Mouse (Mus musculus): ENCODE measurements around the gene Vwa3b.
A peak's percentile ranks its signal among the peaks of the same experiment; 100 is the strongest.

Vwa3b gene

DNA sequence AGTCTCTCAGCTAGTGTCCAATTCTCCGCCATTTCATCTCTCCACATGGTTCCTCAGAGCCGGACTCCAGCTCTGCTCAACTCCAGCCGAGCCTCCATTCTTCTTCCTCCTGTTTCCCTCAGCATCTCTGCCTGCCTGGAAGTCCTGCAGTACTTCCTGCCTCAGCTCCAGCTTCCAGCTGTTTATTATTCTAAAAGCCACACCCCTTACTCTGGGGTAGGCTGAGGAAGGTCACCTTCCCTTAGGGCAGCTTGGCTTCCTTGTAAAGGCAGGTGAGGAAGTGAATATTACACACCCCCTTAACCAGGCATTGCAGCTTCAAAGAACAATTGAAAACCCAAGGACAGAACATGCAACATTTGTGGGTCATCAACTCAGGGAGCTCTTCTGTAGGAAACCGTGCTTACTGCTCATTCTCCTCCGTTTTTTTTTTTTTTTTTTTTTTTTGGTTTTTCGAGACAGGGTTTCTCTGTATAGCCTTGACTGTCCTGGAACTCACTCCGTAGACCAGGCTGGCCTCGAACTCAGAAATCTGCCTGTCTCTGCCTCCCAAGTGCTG, 103.7 kb downstream of the Vwa3b start:
- DNase-seq: no peak

DNA sequence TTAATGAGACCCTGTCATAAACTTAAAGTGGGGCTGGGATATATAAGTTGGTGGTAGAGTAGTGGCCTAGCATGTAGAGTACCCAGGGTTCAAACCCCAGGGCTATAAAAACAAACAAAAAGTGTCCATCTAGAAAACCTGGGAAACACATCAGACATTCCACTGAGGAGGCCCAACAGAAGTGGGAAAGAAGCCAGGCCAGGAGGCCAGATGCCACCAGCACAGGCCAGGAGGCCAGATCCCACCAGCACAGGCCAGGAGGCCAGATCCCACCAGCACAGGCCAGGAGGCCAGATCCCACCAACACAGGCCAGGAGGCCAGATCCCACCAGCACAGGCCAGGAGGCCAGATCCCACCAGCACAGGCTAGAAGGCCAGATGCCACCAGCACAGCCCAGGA, 104.8 kb downstream of the Vwa3b start:
- DNase-seq: no peak

DNA sequence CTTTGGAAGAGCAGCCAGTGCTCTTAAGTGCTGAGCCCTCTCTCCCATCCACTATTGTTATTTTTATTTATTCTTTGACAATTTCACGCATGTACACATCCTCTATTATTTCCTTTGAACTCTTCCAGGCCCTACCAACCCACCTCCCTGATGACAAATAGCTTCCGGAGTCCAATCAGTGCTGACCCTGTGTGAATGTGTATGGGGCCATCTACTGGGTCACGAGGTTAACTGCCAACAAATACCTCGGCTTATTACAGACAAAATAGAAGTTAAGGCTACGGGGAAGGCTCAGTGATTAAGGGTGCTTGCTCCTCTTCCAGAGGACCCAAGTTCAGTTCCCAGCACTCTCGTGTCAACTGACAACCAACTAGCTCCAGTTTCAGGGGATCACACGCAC, 106.0 kb downstream of the Vwa3b start:
- no peak for DNase-seq

DNA sequence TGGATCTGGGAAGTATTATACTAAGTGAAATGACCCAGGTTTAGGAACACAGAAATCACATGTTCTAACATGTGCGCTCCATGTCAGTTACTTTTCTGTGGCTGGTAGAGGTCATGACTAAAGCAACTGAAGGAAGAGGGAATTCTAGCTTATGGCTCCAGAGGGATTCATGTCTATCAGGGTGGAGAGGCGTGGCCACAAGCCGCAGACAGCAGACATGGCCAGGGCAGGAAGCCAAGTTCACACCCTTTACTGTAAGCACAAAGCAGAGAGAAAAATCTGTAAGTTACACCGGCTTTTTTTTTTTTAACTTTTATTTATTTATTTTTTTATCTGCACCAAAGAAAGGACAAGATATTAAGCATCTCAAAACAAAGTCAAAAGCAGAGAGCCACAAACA, 119.6 kb downstream of the Vwa3b start:
- no peak for DNase-seq

DNA sequence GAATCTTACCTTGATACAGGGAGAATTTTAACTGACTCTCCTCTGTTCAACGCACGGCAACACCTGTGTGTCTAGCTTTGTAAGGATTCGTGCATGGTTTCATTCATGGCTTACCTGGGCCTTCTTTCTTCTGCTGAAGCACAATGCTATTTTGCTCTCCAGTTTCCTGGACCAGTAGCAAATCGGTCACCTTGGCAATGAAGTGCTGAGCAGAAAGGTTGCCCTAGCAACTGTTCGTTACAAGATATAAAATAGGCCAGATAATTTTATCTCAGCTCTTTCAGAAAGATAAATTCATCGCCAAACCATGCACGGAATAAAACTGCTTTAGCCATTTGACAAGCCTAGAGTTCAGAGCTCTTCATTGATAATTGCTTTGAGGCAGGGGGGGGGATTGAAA, 123.5 kb downstream of the Vwa3b start:
- no peak for DNase-seq

DNA sequence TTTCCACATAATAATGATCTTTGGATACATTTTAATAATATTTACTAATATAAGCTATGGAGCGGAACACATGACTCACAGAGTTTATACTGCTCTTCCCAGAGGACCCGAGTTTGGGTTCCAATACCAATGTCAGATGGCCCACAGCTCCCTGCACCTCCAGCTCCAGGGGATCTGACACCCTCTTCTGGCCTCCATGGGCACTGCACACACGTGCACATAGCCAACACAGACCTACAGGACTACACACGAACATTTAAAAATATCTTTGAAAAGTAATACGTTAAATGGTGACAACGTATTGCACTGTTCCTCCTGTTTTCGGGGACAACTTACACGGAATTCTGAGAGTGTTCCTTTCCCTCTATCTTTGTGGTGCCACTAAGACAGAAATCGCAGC, 125.5 kb downstream of the Vwa3b start:
- DNase-seq: no peak

DNA sequence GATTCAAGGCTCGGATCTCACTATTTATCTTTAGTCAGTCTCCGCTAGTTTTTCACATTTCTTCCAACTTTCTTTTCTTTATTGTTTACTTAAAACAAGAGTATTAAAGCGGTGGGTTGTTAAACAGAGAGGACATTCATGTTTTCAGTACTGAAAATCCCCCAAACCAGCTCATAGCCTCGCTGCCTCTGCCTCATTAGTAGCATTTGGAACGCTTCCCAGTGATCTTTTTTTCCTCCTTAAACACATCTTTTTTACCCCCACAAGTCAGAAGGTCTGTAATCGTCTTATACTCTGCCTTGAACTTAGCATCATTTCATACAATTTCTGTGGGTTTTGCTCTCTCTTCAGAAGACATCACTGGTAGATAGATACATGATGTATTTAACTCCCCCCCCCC, 139.7 kb downstream of the Vwa3b start:
- DNase-seq: no peak

DNA sequence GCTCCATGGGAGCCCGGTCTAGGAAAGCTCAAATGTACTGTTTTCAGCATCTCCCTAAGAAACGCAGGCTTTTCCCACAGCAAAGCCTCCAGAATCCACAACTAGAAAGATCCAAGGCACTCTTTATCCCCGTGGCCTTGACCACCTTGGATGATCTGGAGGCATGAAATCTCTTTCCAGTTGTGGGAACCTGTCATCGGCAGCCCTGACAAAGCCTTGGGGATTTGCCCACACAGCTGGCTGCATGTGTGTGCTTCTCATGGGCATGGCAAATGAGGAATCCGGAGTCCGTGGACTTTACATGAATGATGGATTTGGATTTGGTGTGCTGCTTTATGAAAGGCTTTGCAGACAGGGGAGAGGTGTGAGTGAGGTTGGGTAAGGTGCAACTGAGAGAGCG, 141.5 kb downstream of the Vwa3b start:
- no peak for DNase-seq

DNA sequence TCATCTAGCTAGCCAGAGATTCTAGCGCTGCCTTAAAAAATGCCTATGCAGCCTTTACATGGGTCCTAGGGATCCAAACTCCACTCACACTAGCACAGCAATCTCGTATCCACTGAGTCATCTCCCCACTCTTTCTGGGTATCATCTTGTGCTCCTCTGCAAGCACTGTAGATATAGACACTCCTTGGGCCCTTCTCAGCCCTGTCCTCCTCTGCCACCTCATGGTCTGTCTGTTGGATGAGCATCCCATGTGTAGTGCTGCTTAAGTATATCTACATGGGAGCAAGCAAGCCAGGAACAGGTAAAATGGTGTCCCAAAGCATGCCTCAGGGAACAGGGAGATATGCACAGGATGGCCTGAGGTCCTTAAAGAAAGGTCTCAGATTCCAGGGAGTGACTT, 151.5 kb downstream of the Vwa3b start:
- DNase-seq: no peak

DNA sequence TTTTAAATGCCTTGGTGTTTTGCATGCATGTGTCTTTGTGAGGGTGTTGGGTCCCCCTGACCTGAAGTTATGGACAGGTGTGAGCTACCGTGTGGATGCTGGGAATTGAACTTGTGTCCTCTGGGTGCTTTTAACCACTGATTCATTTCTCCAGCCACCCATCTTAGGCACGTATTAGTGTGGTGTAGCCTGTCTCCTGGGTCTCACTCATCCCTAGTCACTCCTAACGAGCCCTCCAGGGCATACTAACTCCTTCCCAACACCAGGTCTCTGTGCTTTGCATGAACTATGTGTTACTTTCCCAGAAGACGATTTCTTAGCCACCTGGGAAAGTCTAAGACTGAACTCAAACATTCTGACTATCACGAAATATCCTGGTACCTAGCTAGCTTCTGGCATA, 153.5 kb downstream of the Vwa3b start:
- no peak for DNase-seq

DNA sequence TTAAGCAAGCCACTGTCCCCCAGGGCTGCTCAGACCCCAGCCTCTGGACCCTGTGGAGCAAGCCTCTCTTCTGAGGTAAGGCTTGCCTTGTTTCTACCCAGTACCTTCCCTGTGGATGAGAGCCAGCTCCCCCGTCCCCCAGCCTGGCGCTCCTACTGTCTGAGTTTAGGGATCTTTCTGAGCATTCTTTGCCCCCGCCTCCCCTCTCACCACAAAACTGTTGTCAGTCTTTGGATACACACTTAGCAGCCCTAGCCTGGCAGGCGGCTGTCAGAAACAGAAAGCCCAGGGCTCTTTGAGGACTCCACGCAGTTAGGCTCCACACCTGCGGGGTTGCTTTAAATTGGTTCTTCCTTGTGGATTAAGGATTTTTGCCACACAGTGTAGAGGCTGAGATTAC, 160.7 kb downstream of the Vwa3b start:
- DNase-seq: no peak

DNA sequence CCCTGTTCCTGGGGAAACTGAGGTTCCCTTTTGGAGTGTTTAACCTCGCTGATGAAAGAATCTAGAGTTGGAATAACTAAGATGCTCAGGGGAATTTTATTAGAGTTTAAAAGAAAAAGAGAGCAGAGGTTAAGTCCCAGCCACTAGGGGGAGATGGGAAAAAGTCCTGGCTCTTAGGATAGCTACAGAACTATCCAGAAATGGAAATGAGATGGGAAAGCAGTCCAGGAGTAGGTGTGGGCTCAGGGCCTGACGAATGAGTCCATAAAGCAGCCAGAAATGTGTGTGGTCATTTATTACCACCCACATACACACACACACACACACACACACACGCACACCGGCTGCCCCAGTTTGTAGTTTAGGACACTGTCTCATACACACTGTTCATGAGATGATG, 168.2 kb downstream of the Vwa3b start:
- DNase-seq: no peak

DNA sequence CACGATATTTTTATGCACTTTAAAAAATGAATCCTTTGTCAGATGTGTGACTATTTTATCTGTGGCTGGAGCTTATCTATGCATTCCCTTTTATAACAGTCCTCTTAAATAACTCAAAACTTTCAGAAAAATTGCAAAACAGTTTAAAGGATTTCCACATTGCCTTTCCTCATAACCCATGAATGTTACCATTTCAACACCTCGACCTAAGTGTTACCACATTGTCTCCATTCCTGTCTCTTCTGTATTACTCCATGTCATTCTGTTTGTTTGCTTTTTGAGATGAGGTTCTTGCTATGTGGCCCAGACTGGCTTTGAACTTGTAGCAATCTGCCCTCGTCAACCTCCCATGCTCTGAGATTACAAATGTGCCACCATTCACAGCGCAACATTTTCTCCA, 175.0 kb downstream of the Vwa3b start:
- no peak for DNase-seq

DNA sequence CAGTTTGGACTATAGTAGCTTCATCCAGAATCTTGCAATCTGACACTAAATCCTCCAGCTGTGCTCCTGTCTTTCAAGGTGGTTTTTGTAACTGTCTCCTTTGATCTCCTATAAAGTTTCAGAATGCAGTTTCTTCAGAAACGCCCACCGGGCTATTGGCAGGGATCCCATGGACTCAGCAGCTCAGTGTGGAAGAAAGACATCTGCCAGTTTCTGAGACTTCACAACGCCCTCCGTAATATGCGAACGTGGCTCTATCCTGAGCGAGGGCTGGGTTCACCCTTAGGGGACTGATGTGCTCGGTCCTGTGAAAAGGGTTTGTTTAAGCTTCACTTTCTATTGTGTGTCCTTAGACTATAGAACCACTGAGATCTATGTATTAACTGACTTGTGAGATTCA, 181.3 kb downstream of the Vwa3b start:
- DNase-seq: no peak

DNA sequence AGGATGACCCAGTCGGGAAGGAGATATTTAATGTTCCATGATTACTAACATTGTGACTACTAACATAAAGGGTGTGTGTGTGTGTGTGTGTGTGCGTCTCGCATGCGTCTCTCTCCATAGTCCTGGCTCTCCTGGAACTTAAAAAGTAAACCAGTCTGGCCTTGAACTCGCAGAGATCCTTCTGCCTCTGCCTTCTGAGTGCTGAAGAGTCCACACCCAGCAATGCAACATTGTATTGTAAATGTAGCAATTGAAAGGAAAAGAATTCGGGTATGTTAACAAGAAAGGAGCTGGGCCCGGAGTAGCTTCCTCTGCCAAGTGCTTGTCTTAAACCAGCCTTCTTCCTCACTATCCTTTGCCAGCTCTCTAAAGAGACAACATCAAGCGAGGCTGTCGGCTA, 186.0 kb downstream of the Vwa3b start:
- no peak for DNase-seq

DNA sequence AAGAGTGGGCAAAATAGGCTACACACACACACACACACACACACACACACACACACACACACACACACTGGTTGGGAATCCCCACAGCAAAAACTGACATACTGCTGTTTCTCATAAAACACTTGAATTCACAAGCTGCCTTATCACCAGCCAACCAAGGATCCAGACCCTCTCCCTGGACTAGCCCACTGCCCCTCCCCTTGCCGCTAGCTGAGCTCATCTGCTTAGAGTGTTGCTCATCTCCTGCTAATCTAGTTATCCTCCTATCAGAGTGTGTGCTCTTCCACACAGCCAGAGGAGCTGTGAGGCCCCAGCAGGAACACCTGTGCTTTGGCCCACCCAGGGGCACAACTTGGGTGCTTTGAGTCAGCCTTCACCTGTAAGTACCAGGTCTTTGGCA, 187.7 kb downstream of the Vwa3b start, which contains the start of gene Cnga3:
Gene Cnga3, plus strand, starts transcription at position 291 of the 400 bp plus-strand sequence.
- DNase-seq: no peak

DNA sequence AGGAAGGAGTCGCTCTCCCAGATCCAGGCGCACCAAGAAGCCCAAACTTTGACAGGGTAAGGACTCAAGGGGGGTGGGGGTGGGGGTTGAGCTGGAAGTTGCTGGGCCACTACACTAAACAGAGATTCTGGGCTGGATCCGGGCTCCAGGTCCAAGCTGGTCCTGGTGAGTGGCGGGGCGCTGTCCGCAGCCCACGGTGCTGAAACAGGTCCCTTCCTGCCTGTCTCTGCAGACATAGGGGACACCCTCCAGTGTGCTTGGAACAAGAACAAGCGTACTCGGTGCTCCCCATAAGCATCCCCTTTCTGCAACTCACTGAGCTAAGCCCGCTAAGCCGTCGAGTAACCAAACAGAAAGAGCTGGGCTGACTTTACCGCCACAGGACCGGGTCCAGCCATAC, 192.0 kb downstream of the Vwa3b start:
- peak in 1 of 2 experiments; percentile 16 for DNase-seq

DNA sequence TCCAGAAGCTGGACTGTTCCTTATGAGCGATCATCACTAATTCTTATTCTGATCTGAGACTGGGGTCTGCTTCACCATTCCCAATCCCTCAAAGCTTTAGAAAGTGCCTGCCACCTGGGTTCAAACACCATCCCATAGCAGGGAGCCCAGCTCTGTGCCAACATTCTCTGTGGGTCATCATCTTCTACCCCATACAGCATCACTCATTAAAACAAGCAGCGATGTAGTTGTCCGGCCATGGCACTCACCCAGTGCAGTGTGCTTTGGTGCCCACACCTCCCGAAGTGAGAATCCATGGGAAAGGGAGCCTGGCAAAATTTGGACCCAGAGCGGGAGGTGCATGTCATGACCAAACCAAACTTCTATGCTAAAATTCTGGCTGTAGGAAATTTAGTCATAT, 193.2 kb downstream of the Vwa3b start:
- no peak for DNase-seq

DNA sequence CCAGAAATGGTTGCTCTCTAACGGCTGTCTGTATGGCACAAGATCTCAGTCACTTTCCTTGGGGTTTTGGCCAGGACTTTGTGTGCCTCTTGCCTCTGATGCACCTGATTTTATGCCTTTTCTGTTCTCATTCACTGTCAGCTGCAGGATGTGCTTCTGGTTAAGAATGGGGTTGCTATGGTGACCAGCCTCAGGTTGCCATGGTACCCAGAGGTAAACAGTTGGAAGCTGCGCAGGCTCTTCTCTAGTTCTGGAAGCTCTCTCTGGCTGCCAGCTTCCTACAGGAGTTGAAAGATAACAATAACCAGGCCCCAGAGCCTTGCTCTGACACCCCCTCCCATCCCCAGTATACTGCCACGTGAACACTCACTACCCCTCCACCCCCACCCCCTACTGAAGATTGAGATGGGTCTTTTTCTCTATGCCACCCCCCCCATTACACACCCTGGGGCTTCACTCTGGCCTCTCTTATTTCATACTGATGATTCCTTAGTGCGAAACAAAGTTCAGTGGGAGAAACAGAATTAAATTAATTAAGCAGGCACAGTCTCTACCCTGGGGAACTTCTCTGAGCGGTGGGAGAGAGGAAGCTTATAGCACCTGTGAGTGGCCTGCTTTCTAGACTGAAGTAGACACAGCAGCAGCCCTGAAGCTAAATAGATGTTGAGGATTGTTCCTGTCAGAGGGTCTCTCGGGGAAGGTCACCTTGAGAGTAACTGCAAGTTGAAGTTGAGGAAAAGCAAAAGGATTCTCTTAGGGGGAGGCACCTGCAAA, 193.9 kb downstream of the Vwa3b start:
- DNase-seq: no peak

DNA sequence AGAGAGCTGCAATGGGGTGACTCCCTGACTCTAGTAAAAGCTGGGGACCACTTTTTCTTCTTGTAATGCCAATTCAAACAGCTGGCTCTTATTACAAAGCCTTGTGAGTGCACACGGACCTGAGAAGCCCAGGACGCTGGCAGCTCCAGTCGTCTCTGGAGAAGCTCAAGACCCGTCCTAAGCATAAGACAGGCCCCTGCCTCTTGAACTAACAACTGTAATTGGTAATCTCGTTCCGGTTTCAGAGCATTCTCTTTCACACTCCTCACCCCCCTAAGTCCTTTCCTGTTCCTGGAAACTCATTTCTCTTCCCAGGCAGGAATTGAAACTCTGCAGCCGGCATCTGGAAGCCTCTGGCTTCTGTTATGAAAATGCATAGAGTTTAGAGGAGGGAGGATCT, 195.6 kb downstream of the Vwa3b start:
- DNase-seq: no peak

DNA sequence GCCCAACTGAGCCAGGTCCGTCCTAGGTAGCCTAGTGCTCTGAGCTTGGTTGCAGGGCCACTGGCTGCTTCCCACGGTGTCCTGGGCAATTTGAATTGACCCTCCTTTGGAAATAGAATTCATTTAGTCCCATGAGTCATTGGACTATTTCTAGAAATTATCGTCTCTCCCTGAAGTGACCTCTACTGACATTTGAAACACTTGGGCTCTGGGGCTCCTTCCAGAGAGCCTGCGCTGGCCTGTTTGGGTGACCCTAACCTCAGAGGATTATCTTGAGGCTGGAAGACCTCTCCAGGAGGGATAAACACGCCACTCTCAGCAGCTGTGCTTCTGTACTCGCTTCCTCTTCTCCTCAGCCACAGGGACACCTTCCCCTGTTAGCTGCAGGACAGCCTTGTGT, 204.0 kb downstream of the Vwa3b start:
- no peak for DNase-seq

DNA sequence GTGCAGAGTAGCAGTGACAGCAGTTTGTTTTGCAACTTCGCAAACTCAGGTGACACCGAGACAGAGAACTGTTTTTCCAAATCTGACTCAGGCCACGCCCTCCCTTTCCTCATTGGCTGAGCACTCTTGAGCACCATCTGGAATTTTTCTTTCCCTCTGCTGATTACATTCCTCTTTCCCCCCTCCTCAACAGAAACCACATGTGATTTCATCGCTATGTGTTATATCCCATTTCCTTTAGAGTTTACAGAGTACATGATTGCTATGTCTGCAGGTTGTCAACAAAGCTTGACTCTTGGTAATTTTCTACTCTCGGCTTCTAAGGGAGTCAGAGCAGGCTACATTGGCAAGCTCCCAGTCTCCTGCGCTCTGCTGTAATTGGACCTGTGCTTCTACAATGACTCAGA, 204.9 kb downstream of the Vwa3b start:
- DNase-seq: no peak
